Mouse (Mus musculus): ENCODE results near the gene Bfsp2. TPM values are rescaled to one million over a fixed set of nuclear protein-coding genes. Genes with fewer than 3 reads are reported as not detected.

Gene Bfsp2
- total RNA-seq, 1 experiment: not detected

GRCm38 (mm10) chr9:103413457-103413856 is 66.8 kb downstream of the Bfsp2 start:
- Histone ChIP-seq H3K9ac (ENCODE audit: insufficient read depth, low read depth, low read length, poor library complexity, severe bottlenecking) (no peak overlapping the region), H3K4me1 (ENCODE audit: control insufficient read depth in 2 of 2, insufficient read depth in 2 of 2, low read length in 2 of 2, poor library complexity in 1 of 2) (no peaks in the 10 kb centered on the region), H3K27ac (ENCODE audit: insufficient read depth, low read depth, low read length, poor library complexity, severe bottlenecking) (no peak overlapping the region), H3K9me3 (ENCODE audit: control insufficient read depth, insufficient read depth, low read depth, low read length) (no peaks in the 10 kb centered on the region), H3K36me3 (ENCODE audit: control insufficient read depth, insufficient read depth, low read length, poor library complexity, severe bottlenecking) (no peaks in the 10 kb centered on the region), H3K4me3 (ENCODE audit: insufficient read depth in 1 of 2, low read depth in 1 of 2, low read length in 2 of 2, poor library complexity in 1 of 2, severe bottlenecking in 1 of 2) (no peak overlapping the region)
- DNase-seq (ENCODE audit: low read depth, low spot score): no peak
- in situ Hi-C loops (cut with MboI; ENCODE audit: low sequenced_read_pairs in 2 of 2, unreplicated experiment in 2 of 2): no loop called here
- no peak for TF ChIP-seq CHD2 (IDR thresholded peaks at IDR 0.05; ENCODE audit: low read depth, low read length)
- no peak for TF ChIP-seq ZNF384 (IDR thresholded peaks at IDR 0.05; ENCODE audit: low read depth, low read length)
- TF ChIP-seq ZC3H11A (IDR thresholded peaks at IDR 0.05; ENCODE audit: borderline replicate concordance, low read depth, low read length): no peak
- TF ChIP-seq HCFC1 (IDR thresholded peaks at IDR 0.05; ENCODE audit: borderline replicate concordance, insufficient read depth, low read length): no peak
- no peak for TF ChIP-seq MAFK (IDR thresholded peaks at IDR 0.05; ENCODE audit: insufficient read depth, low read depth, low read length)

GRCm38 (mm10) chr9:103409119-103409518 is 71.1 kb downstream of the Bfsp2 start:
- Histone ChIP-seq H3K9me3 (ENCODE audit: control insufficient read depth, insufficient read depth, low read depth, low read length) (no peaks in the 10 kb centered on the region), H3K27ac (ENCODE audit: insufficient read depth, low read depth, low read length, poor library complexity, severe bottlenecking) (no peak overlapping the region), H3K9ac (ENCODE audit: insufficient read depth, low read depth, low read length, poor library complexity, severe bottlenecking) (no peak overlapping the region), H3K4me3 (ENCODE audit: insufficient read depth in 1 of 2, low read depth in 1 of 2, low read length in 2 of 2, poor library complexity in 1 of 2, severe bottlenecking in 1 of 2) (no peak overlapping the region), H3K36me3 (ENCODE audit: control insufficient read depth, insufficient read depth, low read length, poor library complexity, severe bottlenecking) (no peaks in the 10 kb centered on the region), H3K4me1 (ENCODE audit: control insufficient read depth in 2 of 2, insufficient read depth in 2 of 2, low read length in 2 of 2, poor library complexity in 1 of 2) (no peaks in the 10 kb centered on the region)
- no peak for TF ChIP-seq ZC3H11A (IDR thresholded peaks at IDR 0.05; ENCODE audit: borderline replicate concordance, low read depth, low read length)
- DNase-seq (ENCODE audit: low read depth, low spot score): no peak
- in situ Hi-C loops (cut with MboI; ENCODE audit: low sequenced_read_pairs in 2 of 2, unreplicated experiment in 2 of 2): no loop called here

- no peaks in the 10 kb centered on the region for H3K9me3 ChIP-seq (ENCODE audit: control insufficient read depth, insufficient read depth, low read depth, low read length)
- DNase-seq (ENCODE audit: low read depth, low spot score): no peak
- in situ Hi-C loops (cut with MboI; ENCODE audit: low sequenced_read_pairs in 2 of 2, unreplicated experiment in 2 of 2): no loop called here
- no peaks in the 10 kb centered on the region for H3K36me3 ChIP-seq (ENCODE audit: control insufficient read depth, insufficient read depth, low read length, poor library complexity, severe bottlenecking)
- TF ChIP-seq ZC3H11A (IDR thresholded peaks at IDR 0.05; ENCODE audit: borderline replicate concordance, low read depth, low read length): no peak
- no peak for TF ChIP-seq HCFC1 (IDR thresholded peaks at IDR 0.05; ENCODE audit: borderline replicate concordance, insufficient read depth, low read length)
- TF ChIP-seq MAFK (IDR thresholded peaks at IDR 0.05; ENCODE audit: insufficient read depth, low read depth, low read length): no peak
- TF ChIP-seq CHD2 (IDR thresholded peaks at IDR 0.05; ENCODE audit: low read depth, low read length): no peak
- no peak for TF ChIP-seq ZNF384 (IDR thresholded peaks at IDR 0.05; ENCODE audit: low read depth, low read length)
- no peak overlapping the region for H3K9ac ChIP-seq (ENCODE audit: insufficient read depth, low read depth, low read length, poor library complexity, severe bottlenecking)
- no peak overlapping the region for H3K27ac ChIP-seq (ENCODE audit: insufficient read depth, low read depth, low read length, poor library complexity, severe bottlenecking)
- H3K4me1 ChIP-seq (ENCODE audit: control insufficient read depth in 2 of 2, insufficient read depth in 2 of 2, low read length in 2 of 2, poor library complexity in 1 of 2): no peaks in the 10 kb centered on the region
- no peak overlapping the region for H3K4me3 ChIP-seq (ENCODE audit: insufficient read depth in 1 of 2, low read depth in 1 of 2, low read length in 2 of 2, poor library complexity in 1 of 2, severe bottlenecking in 1 of 2)
Observed at GRCm38 (mm10) chr9:103408136-103408777, 72.0 kb downstream of the Bfsp2 start.

- Histone ChIP-seq H3K9me3 (ENCODE audit: control insufficient read depth, insufficient read depth, low read depth, low read length) (no peaks in the 10 kb centered on the region), H3K27ac (ENCODE audit: insufficient read depth, low read depth, low read length, poor library complexity, severe bottlenecking) (no peak overlapping the region), H3K4me3 (ENCODE audit: insufficient read depth in 1 of 2, low read depth in 1 of 2, low read length in 2 of 2, poor library complexity in 1 of 2, severe bottlenecking in 1 of 2) (no peak overlapping the region), H3K9ac (ENCODE audit: insufficient read depth, low read depth, low read length, poor library complexity, severe bottlenecking) (no peak overlapping the region), H3K36me3 (ENCODE audit: control insufficient read depth, insufficient read depth, low read length, poor library complexity, severe bottlenecking) (no peaks in the 10 kb centered on the region), H3K4me1 (ENCODE audit: control insufficient read depth in 2 of 2, insufficient read depth in 2 of 2, low read length in 2 of 2, poor library complexity in 1 of 2) (no peaks in the 10 kb centered on the region)
- in situ Hi-C loops (cut with MboI; ENCODE audit: low sequenced_read_pairs in 2 of 2, unreplicated experiment in 2 of 2): no loop called here
- TF ChIP-seq CHD2 (IDR thresholded peaks at IDR 0.05; ENCODE audit: low read depth, low read length): no peak
- TF ChIP-seq HCFC1 (IDR thresholded peaks at IDR 0.05; ENCODE audit: borderline replicate concordance, insufficient read depth, low read length): no peak
- TF ChIP-seq ZNF384 (IDR thresholded peaks at IDR 0.05; ENCODE audit: low read depth, low read length): no peak
- TF ChIP-seq MAFK (IDR thresholded peaks at IDR 0.05; ENCODE audit: insufficient read depth, low read depth, low read length): no peak
- TF ChIP-seq ZC3H11A (IDR thresholded peaks at IDR 0.05; ENCODE audit: borderline replicate concordance, low read depth, low read length): no peak
- no peak for DNase-seq (ENCODE audit: low read depth, low spot score)
Observed at GRCm38 (mm10) chr9:103403331-103403973, 76.8 kb downstream of the Bfsp2 start.

All from ES-E14 (cell line).